Comparison of ENCODE assay signal across 8 mouse cellular contexts in genomic region chr17:31295215-31295891, GRCm38 (mm10). TPM values are rescaled to one million over a fixed set of nuclear protein-coding genes. Genes with fewer than 3 reads are reported as not detected.
DNase-seq lines count a peak whose midpoint lies in the region; ATAC-seq lines count a peak whose summit lies in the region.

No protein-coding gene starts in this region.

- H3K9ac ChIP-seq in heart, embryonic 12.5 days, result peak overlapping the region; percentile 76
- H3K9ac ChIP-seq in limb, embryonic 13.5 days, result peak overlapping the region; percentile 68; the same call in 1 of the 2 replicates
- H3K9ac ChIP-seq in midbrain, embryonic 11.5 days (ENCODE audit: low read length), result peak overlapping the region; percentile 77
- H3K9ac ChIP-seq in stomach, embryonic 14.5 days (replicated peaks; ENCODE audit: low read depth, low read length), result peak overlapping the region; percentile 29; the same call in 1 of the 2 replicates

- 0 out of 2 replicates have a peak, but pooled peaks cover 2% of the 10 kb centered on the region for H3K4me1 ChIP-seq in brown adipose tissue, adult 24 weeks (ENCODE audit: control insufficient read depth, insufficient read depth, insufficient read length, low read length)
- H3K4me1 ChIP-seq in heart, embryonic 12.5 days (replicated peaks), result peaks cover 37% of the 10 kb centered on the region
- H3K4me1 ChIP-seq in limb, embryonic 13.5 days, result peaks cover 28% of the 10 kb centered on the region
- peaks cover 10% of the 10 kb centered on the region for H3K4me1 ChIP-seq in midbrain, embryonic 11.5 days (ENCODE audit: control insufficient read depth, insufficient read depth, low read length)
- H3K4me1 ChIP-seq in stomach, embryonic 14.5 days (ENCODE audit: control insufficient read depth, insufficient read depth, low read length), result peaks cover 11% of the 10 kb centered on the region; the same call in 1 of the 2 replicates

- peaks cover 16% of the 10 kb centered on the region; the same call in 1 of the 2 replicates for H3K27me3 ChIP-seq in heart, embryonic 12.5 days (replicated peaks)
- peaks cover 47% of the 10 kb centered on the region for H3K27me3 ChIP-seq in limb, embryonic 13.5 days
- H3K27me3 ChIP-seq in midbrain, embryonic 11.5 days (ENCODE audit: control insufficient read depth, insufficient read depth, low read length), result peaks cover 20% of the 10 kb centered on the region
- 0 out of 2 replicates have a peak, but pooled peaks cover 2% of the 10 kb centered on the region for H3K27me3 ChIP-seq in stomach, embryonic 14.5 days (ENCODE audit: control insufficient read depth, insufficient read depth, low read length)

- 18% methylated on average over 25 of the region's 25 CpGs for WGBS in heart, embryonic 12.5 days
- 21% methylated on average over 25 of the region's 25 CpGs for WGBS in limb, embryonic 13.5 days
- WGBS in midbrain, embryonic 11.5 days, result 23% methylated on average over 25 of the region's 25 CpGs
- WGBS in stomach, embryonic 14.5 days, result 24% methylated on average over 25 of the region's 25 CpGs

- peak; percentile 35 for DNase-seq in kidney, adult 9 months
- DNase-seq in kidney, adult 11 months, result no peak
- peak; percentile 92 for DNase-seq in midbrain, embryonic 11.5 days (ENCODE audit: low spot score, missing footprints)
- DNase-seq in gastrocnemius, postnatal 4 days (ENCODE audit: low spot score in 2 of 2), result no peak

- H3K4me2 ChIP-seq in heart, embryonic 12.5 days, result peak overlapping the region; percentile 100
- peak overlapping the region; percentile 99 for H3K4me2 ChIP-seq in limb, embryonic 13.5 days (replicated peaks)
- H3K4me2 ChIP-seq in midbrain, embryonic 11.5 days, result peak overlapping the region; percentile 98
- H3K4me2 ChIP-seq in stomach, embryonic 14.5 days (replicated peaks; ENCODE audit: low read depth, low read length), result peak overlapping the region; percentile 96

- H3K4me3 ChIP-seq in brown adipose tissue, adult 24 weeks (ENCODE audit: insufficient read depth, low read depth, low read length), result peak overlapping the region; percentile 68
- H3K4me3 ChIP-seq in heart, embryonic 12.5 days, result peak overlapping the region; percentile 70
- peak overlapping the region; percentile 60 for H3K4me3 ChIP-seq in limb, embryonic 13.5 days
- peak overlapping the region; percentile 59 for H3K4me3 ChIP-seq in midbrain, embryonic 11.5 days (ENCODE audit: low read depth, low read length)
- peak overlapping the region; percentile 50 for H3K4me3 ChIP-seq in stomach, embryonic 14.5 days (ENCODE audit: low read depth, low read length)

- no peaks in the 10 kb centered on the region for H3K9me3 ChIP-seq in heart, embryonic 12.5 days (replicated peaks)
- no peaks in the 10 kb centered on the region for H3K9me3 ChIP-seq in limb, embryonic 13.5 days
- no peaks in the 10 kb centered on the region for H3K9me3 ChIP-seq in midbrain, embryonic 11.5 days (ENCODE audit: control insufficient read depth, low read length)
- no peaks in the 10 kb centered on the region for H3K9me3 ChIP-seq in stomach, embryonic 14.5 days (ENCODE audit: control insufficient read depth, low read depth, low read length)

- H3K36me3 ChIP-seq in heart, embryonic 12.5 days, result no peaks in the 10 kb centered on the region
- no peaks in the 10 kb centered on the region for H3K36me3 ChIP-seq in limb, embryonic 13.5 days
- H3K36me3 ChIP-seq in midbrain, embryonic 11.5 days (ENCODE audit: control insufficient read depth, insufficient read depth, low read length), result no peaks in the 10 kb centered on the region
- H3K36me3 ChIP-seq in stomach, embryonic 14.5 days (ENCODE audit: control insufficient read depth, insufficient read depth, low read length), result no peaks in the 10 kb centered on the region

- 0 out of 2 replicates have a peak, but pooled peaks have one; percentile 7 for ATAC-seq in heart, embryonic 12.5 days (ENCODE audit: insufficient number of reproducible peaks, low FRiP score)
- no peak for ATAC-seq in limb, embryonic 13.5 days (ENCODE audit: low FRiP score, low read depth)
- no peak; the same call in 1 of the 2 replicates for ATAC-seq in midbrain, embryonic 11.5 days (ENCODE audit: low FRiP score)
- ATAC-seq in stomach, embryonic 14.5 days (ENCODE audit: insufficient number of reproducible peaks, insufficient read depth, low FRiP score, low read depth), result peak; percentile 10; the same call in 1 of the 2 replicates

- H3K27ac ChIP-seq in brown adipose tissue, adult 24 weeks (replicated peaks; ENCODE audit: low read depth, low read length), result no peak overlapping the region
- no peak overlapping the region for H3K27ac ChIP-seq in heart, embryonic 12.5 days (ENCODE audit: poor library complexity, severe bottlenecking)
- H3K27ac ChIP-seq in limb, embryonic 13.5 days, result no peak overlapping the region
- H3K27ac ChIP-seq in midbrain, embryonic 11.5 days (ENCODE audit: low read depth, low read length), result no peak overlapping the region
- no peak overlapping the region for H3K27ac ChIP-seq in stomach, embryonic 14.5 days (ENCODE audit: low read length)

RNA-seq across cellular contexts. Expression of gene Slc37a1, which starts 8.8 kb away (rescaled TPM):
- 2.6 TPM in 1 of 2 replicates, not detected in the other for polyA plus RNA-seq in brown adipose tissue, adult 24 weeks (2012; ENCODE audit: insufficient read depth, insufficient read length, missing spikeins)
- 5.5 TPM in 2 replicates for polyA plus RNA-seq in heart, embryonic 12.5 days (2016; fragmentation: Nextera tagmentation; extraction: Ambion mirVana)
- 1.3 and 1.8 TPM in 2 replicates for polyA plus RNA-seq in limb, embryonic 13.5 days (2015; fragmentation: Nextera tagmentation; extraction: Ambion mirVana)
- 5.8 and 6.6 TPM in 2 replicates for polyA plus RNA-seq in midbrain, embryonic 11.5 days (2014; fragmentation: Nextera tagmentation; extraction: Ambion mirVana)
- polyA plus RNA-seq in stomach, embryonic 14.5 days (2014; fragmentation: Nextera tagmentation; extraction: Ambion mirVana), result 7.9 and 10.1 TPM in 2 replicates
- 1 to 10 TPM; 1.4 to 2.4 TPM for total RNA-seq in gastrocnemius, postnatal 4 days (2021)

RNA-seq across cellular contexts. Expression of gene Rsph1, which starts 18.2 kb away (rescaled TPM):
- 1.1 TPM in 1 of 2 replicates, not detected in the other for polyA plus RNA-seq in brown adipose tissue, adult 24 weeks (2012; ENCODE audit: insufficient read depth, insufficient read length, missing spikeins)
- polyA plus RNA-seq in heart, embryonic 12.5 days (2016; fragmentation: Nextera tagmentation; extraction: Ambion mirVana), result 1.6 and 1.8 TPM in 2 replicates
- polyA plus RNA-seq in limb, embryonic 13.5 days (2015; fragmentation: Nextera tagmentation; extraction: Ambion mirVana), result 0.48 and 0.59 TPM in 2 replicates
- polyA plus RNA-seq in midbrain, embryonic 11.5 days (2014; fragmentation: Nextera tagmentation; extraction: Ambion mirVana), result 0.63 and 1.7 TPM in 2 replicates
- polyA plus RNA-seq in stomach, embryonic 14.5 days (2014; fragmentation: Nextera tagmentation; extraction: Ambion mirVana), result 0.50 and 0.62 TPM in 2 replicates
- 1 to 10 TPM; 1.8 to 2.1 TPM for total RNA-seq in gastrocnemius, postnatal 4 days (2021)

Comparison
In these comparisons a context has a peak if more than half of its experiments do, and no peak if none do; other contexts are left out.
1. DNase-seq: peak in kidney, adult 9 months (single experiment) and midbrain, embryonic 11.5 days (single experiment); none in kidney, adult 11 months (single experiment) and gastrocnemius, postnatal 4 days (0 of 2).
2. ATAC-seq: peak in heart, embryonic 12.5 days (single experiment) and stomach, embryonic 14.5 days (single experiment); none in limb, embryonic 13.5 days (single experiment) and midbrain, embryonic 11.5 days (single experiment).
3. Peak in every context shown above with its lines, with median percentiles within 50 percentile points of each other: H3K4me3 ChIP-seq, H3K4me2 ChIP-seq and H3K9ac ChIP-seq.